Mouse (Mus musculus) adrenal gland, adult 2 months (tissue): ENCODE measurements around the gene Paqr5. TPM values are rescaled to one million over a fixed set of nuclear protein-coding genes. Genes with fewer than 3 reads are reported as not detected.

Source experiments
- DNase-seq: peaks from one replicate; pipeline ENCODE4 v3.0.0; 2021
- polyA plus RNA-seq: library from polyadenylated mRNA; depleted of rRNA; stranded (reverse); fragments of >200 nt; gene quantifications from 2 replicates; pipeline ENCODE4 v1.2.3, GENCODE M21; 2012
- total RNA-seq, 2 experiments: library from RNA; stranded (reverse); gene quantifications; 2 replicates each; pipeline ENCODE4 v1.2.3; 2021

Paqr5 gene
- total and polyA plus RNA-seq, 3 experiments = 0.93 to 22.9 (median 16.3) TPM

- no peak for DNase-seq
These were observed 13.1 kb downstream of the Paqr5 start for GRCm38 (mm10) chr9:62013316-62014097.

- DNase-seq = no peak
These were observed 18.3 kb downstream of the Paqr5 start for GRCm38 (mm10) chr9:62008360-62008759.

GRCm38 (mm10) chr9:62007028-62007427, 19.6 kb downstream of the Paqr5 start:
- DNase-seq = no peak

GRCm38 (mm10) chr9:62003611-62004010, 23.0 kb downstream of the Paqr5 start:
- DNase-seq = no peak

GRCm38 (mm10) chr9:61999653-62000420, 26.8 kb downstream of the Paqr5 start:
- no peak for DNase-seq

GRCm38 (mm10) chr9:61997860-61998259, 28.8 kb downstream of the Paqr5 start:
- peak; percentile 54 for DNase-seq

- DNase-seq = no peak
These were observed 35.5 kb downstream of the Paqr5 start for GRCm38 (mm10) chr9:61991158-61991557.

- no peak for DNase-seq
These were observed 35.9 kb downstream of the Paqr5 start for GRCm38 (mm10) chr9:61990738-61991137.

GRCm38 (mm10) chr9:61986055-61986454, 40.6 kb downstream of the Paqr5 start:
- DNase-seq = no peak

GRCm38 (mm10) chr9:61985183-61985863, 41.3 kb downstream of the Paqr5 start:
- peak; percentile 56 for DNase-seq

- DNase-seq = no peak
These were observed 43.6 kb downstream of the Paqr5 start for GRCm38 (mm10) chr9:61982940-61983620.

- DNase-seq = no peak
These were observed 44.8 kb downstream of the Paqr5 start for GRCm38 (mm10) chr9:61981876-61982275.

- no peak for DNase-seq
These were observed 46.7 kb downstream of the Paqr5 start for GRCm38 (mm10) chr9:61979983-61980382.

- peak; percentile 16 for DNase-seq
These were observed 49.3 kb downstream of the Paqr5 start for GRCm38 (mm10) chr9:61977258-61977945.

- no peak for DNase-seq
These were observed 54.6 kb downstream of the Paqr5 start for GRCm38 (mm10) chr9:61972031-61972430.

GRCm38 (mm10) chr9:61971045-61971444, 55.6 kb downstream of the Paqr5 start:
- no peak for DNase-seq

GRCm38 (mm10) chr9:61967357-61967756, 59.3 kb downstream of the Paqr5 start:
- peak; percentile 66 for DNase-seq

- DNase-seq = no peak
These were observed 60.7 kb downstream of the Paqr5 start for GRCm38 (mm10) chr9:61965987-61966386.

- peak; percentile 76 for DNase-seq
These were observed 61.2 kb downstream of the Paqr5 start for GRCm38 (mm10) chr9:61965411-61965930.

- no peak for DNase-seq
These were observed 63.3 kb downstream of the Paqr5 start for GRCm38 (mm10) chr9:61963356-61963755.

GRCm38 (mm10) chr9:61961181-61961580, 65.5 kb downstream of the Paqr5 start:
- no peak for DNase-seq
